In the genomic region with DNA sequence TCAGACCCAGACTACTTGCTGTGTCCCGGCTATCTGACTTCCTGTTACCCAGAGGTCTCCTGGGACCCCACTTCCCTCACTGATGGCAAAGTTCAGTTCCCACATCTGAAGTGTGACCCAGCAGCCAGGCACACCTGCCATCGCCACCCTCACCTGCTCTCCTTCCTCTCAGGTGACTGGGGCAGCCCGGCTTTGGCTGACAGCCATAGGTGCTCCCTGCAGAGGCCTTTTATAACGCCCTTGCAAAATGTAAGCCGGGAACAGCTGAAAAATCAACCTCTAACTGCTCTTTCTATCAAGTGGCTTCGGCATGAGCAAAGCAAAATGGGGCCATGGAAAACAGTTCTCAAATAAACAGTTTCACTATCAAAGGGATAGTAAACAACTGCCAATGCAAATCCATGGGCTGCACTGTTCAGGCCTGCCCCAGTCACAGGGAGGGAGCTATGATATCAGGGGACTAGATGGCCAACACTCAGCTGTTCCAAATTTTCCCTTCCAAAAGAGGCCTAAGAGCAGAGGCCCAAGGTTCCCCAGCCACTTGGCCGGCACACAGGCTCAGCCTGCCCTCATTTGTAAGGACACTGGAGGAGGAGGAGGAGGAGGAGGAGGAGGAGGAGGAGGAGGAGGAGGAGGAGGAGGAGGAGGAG, we compare ENCODE assay signal across 7 mouse cellular contexts. TPM values are rescaled to one million over a fixed set of nuclear protein-coding genes. Genes with fewer than 3 reads are reported as not detected.
DNase-seq lines count a peak whose midpoint lies in the region.

No protein-coding gene starts in this region.

- DNase-seq in ovary, adult 18-20 months (ENCODE audit: low spot score), result peak; percentile 69
- DNase-seq in ovary, postnatal 14 days (ENCODE audit: low spot score), result no peak
- DNase-seq in cerebellum, postnatal 14 days, result peak; percentile 27
- DNase-seq in heart, postnatal 10 days, result peak; percentile 67 to 76
- peak; percentile 86 for DNase-seq in skeletal muscle tissue, adult 2 months (ENCODE audit: low read depth, low spot score)
- DNase-seq in frontal cortex, postnatal 14 days (ENCODE audit: low spot score in 2 of 2), result no peak
- DNase-seq in left cerebral cortex, postnatal 14 days (ENCODE audit: low spot score in 2 of 2), result no peak

- intact Hi-C loops in heart, postnatal 10 days (cut with DNase I), result no loop called here
- intact Hi-C loops in left cerebral cortex, postnatal 14 days (cut with DNase I), result no loop called here

RNA-seq across cellular contexts. Expression of gene Sgms1, which starts 12.5 kb away (rescaled TPM):
- 10 to 100 TPM; 54.1 to 67.2 TPM for total RNA-seq in heart, postnatal 10 days (2021)
- 10 to 100 TPM; 34.3 to 50.0 TPM for total RNA-seq in left cerebral cortex, postnatal 14 days (2021)

Comparison
In these comparisons a context has a peak if more than half of its experiments do, and no peak if none do; other contexts are left out.
1. DNase-seq: peak in ovary, adult 18-20 months (single experiment), cerebellum, postnatal 14 days (2 of 2), heart, postnatal 10 days (2 of 2) and skeletal muscle tissue, adult 2 months (single experiment); none in ovary, postnatal 14 days (single experiment), frontal cortex, postnatal 14 days (0 of 2) and left cerebral cortex, postnatal 14 days (0 of 2).